Mouse (Mus musculus) urinary bladder, postnatal 36 days (tissue): ENCODE results near the gene Abhd12b.
A peak's percentile ranks its signal among the peaks of the same experiment; 100 is the strongest.

ENCODE experiments used
- DNase-seq, 2 experiments: peaks; one replicate each; pipeline ENCODE4 v3.0.0; 2022; ENCODE audit warnings: low spot score in 2 of 2, mixed read lengths in 1 of 2

The Abhd12b gene

GRCm38 (mm10) chr12:70153842-70154241, at the start of gene Abhd12b:
TSS of gene Abhd12b (plus strand) at chr12:70154142.
- no peak for DNase-seq

- DNase-seq: no peak
These were observed 49.7 kb upstream of the Abhd12b start for GRCm38 (mm10) chr12:70104199-70104598.

- no peak for DNase-seq
These were observed 49.0 kb upstream of the Abhd12b start for GRCm38 (mm10) chr12:70104776-70105420.

GRCm38 (mm10) chr12:70105885-70106284, 48.1 kb upstream of the Abhd12b start:
- no peak for DNase-seq

- DNase-seq: no peak
These were observed 47.4 kb upstream of the Abhd12b start for GRCm38 (mm10) chr12:70106508-70106907.

- DNase-seq: no peak
These were observed 45.8 kb upstream of the Abhd12b start for GRCm38 (mm10) chr12:70108104-70108503.

GRCm38 (mm10) chr12:70109921-70110320, 44.0 kb upstream of the Abhd12b start:
- no peak for DNase-seq

GRCm38 (mm10) chr12:70110375-70111116, 43.4 kb upstream of the Abhd12b start:
- no peak for DNase-seq

GRCm38 (mm10) chr12:70111117-70111366, 42.9 kb upstream of the Abhd12b start:
- DNase-seq: peak in 1 of 2 experiments; percentile 37

GRCm38 (mm10) chr12:70111367-70112089, 42.4 kb upstream of the Abhd12b start:
- DNase-seq: peak; percentile 69 to 77

GRCm38 (mm10) chr12:70112090-70112383, 41.9 kb upstream of the Abhd12b start:
- DNase-seq: no peak

- DNase-seq: no peak
These were observed 40.6 kb upstream of the Abhd12b start, which contains the start of gene Nin for GRCm38 (mm10) chr12:70113351-70113750. TSS of gene Nin (minus strand) at chr12:70113717.

GRCm38 (mm10) chr12:70117146-70117545, 36.8 kb upstream of the Abhd12b start:
- DNase-seq: no peak

GRCm38 (mm10) chr12:70118721-70119345, 35.1 kb upstream of the Abhd12b start:
- DNase-seq: no peak

- DNase-seq: no peak
These were observed 34.4 kb upstream of the Abhd12b start for GRCm38 (mm10) chr12:70119552-70119951.

GRCm38 (mm10) chr12:70126626-70127025, 27.3 kb upstream of the Abhd12b start:
- DNase-seq: no peak

- DNase-seq: no peak
These were observed 24.8 kb upstream of the Abhd12b start for GRCm38 (mm10) chr12:70129105-70129504.

- DNase-seq: no peak
These were observed 22.8 kb upstream of the Abhd12b start for GRCm38 (mm10) chr12:70131042-70131675.

- DNase-seq: no peak
These were observed 19.2 kb upstream of the Abhd12b start for GRCm38 (mm10) chr12:70134627-70135235.

- DNase-seq: no peak
These were observed 17.7 kb upstream of the Abhd12b start for GRCm38 (mm10) chr12:70136185-70136756.

- DNase-seq: no peak
These were observed 16.8 kb upstream of the Abhd12b start for GRCm38 (mm10) chr12:70137095-70137494.
